Mouse (Mus musculus) mouse trophoblast stem cell (cell line): ENCODE results near the gene Casc3.

Experiments
- in situ Hi-C, 2 experiments: fragments of 300-500 bp; cut with MseI, MboI; formaldehyde crosslinking; loops; 2 replicates in 1 of 2; 3 replicates in 1 of 2; pipeline ENCODE4 v1.15.1; 2025

The Casc3 gene

DNA sequence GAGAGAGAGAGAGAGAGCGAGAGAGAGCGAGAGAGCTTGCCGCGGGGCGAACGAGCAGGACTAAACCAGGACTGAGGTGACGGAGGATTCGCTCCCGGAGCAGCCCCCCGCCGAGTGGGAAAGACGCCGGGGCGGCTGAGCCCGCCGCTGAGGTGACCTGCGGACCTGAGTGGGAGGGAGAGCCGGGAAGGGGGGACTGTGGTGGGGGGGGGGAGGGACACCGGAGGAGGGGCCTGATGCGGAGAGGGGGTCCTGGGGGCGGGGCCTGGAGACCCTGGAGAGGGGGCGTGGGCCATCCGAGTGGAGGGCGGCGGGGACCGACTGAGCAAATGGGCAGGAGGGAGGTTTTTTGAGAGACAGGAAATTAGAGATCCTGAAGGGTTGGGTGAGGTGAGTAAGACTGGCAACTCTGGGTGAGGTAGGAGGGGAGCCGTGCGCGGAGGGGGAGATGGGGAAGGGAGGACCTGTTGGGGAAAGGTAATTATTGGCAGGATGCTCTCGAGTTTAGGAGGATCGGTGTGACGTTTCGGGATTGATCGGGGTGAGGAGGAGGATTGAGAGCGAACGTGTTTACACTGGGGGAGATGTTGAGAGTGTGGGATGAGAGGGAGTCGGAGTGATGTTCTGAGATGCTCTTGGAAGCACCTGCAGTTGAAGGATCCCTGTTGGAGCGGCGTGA, 59.2 kb downstream of the Casc3 start:
- in situ Hi-C loops: no loop called here

DNA sequence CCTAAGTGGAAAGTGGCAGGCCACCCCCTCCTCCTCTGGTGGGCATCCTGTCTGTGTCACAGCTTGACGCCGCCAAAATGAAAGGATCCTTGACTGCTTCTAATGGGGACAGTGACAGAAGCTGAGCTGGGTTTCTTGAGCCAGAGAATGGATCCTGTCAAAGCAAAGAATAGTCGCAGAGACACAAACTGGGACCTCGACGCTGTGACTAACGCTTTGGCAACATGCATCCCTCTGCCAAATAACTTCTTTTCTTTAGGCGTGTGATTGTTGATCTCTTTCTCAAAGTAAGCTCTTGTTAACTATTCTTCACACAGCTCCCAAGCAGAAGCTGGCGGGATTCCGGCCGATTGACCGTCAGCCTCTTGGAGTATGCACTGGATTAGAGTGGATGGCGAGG, 62.6 kb downstream of the Casc3 start:
- in situ Hi-C loops: no loop called here

DNA sequence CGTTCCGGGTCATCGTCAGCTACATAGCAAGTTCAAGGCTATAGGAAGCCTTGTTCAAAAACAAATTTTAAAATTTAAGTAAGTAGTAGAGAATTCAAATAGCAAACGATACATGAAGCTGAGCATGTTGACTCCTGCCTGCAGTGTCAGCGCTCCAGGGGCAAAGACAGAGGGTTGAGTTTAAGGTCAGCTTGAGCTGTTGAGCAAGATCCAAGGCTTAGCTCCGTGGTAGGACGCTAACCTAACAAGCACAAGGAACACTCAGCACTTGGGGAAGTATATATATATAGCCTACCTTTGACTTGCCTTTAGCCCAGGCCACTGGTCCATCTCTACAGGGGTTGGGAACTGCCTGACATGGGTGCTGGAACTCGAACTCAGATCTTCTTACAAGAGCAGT, 65.2 kb downstream of the Casc3 start:
- in situ Hi-C loops: no loop called here

DNA sequence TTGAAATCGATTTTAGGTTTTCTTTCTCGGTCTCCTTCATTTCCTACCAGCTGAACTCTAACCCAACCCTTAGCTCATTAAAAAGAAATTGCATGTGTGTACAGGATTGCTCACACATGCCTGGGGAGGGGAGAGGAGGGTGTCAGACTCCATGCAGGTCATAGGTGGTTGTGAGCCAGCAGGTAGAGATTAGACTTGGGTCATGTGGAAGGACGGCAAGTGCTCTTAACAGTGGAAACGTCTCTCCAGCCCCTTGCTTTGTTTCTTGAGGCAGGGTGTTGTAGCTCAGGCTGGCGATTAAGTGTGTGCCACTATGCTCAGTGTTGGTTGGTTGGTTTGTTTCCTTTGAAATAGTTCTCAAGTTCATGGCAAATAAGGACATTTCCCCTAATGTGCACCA, 66.1 kb downstream of the Casc3 start:
- in situ Hi-C loops: no loop called here

DNA sequence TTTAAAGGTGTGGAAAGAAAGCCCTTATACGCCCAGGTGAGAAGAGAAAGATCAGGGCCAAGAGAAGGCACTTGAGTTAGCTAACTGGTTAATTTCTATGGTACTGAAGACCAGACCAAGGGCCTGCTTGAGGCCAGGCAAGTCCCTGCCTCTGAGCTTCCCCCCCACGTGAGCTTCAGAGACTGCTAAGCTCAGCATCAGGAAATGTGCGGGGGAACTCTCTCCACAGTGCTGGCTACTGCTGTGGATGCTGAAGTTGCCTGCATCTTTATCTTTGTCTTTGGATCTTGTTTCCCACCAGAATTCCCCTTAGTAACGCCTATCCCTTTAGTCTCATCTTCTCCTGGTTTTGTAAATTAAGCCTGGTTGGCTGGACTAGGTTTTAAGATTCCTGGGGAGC, 66.7 kb downstream of the Casc3 start:
- in situ Hi-C loops: no loop called here

DNA sequence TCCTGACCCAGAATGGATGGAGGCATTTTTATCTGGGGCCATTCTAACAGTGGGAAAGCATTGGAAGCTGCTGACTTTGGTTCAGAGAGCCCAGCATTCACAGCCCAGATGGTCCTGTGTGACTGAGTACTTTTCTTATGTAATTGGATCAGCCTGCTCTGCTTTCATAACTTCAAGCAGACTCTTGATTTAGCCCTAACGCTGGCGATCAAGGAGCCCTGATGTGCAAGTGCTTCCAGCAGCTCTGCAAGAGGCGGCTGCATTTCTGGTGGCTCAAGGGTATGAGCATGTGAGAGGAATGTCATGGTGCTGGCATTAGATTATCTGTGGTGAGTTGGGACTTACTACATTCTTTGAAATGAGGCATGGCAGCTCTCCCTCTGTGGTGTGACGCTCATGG, 67.3 kb downstream of the Casc3 start:
- in situ Hi-C loops: no loop called here

DNA sequence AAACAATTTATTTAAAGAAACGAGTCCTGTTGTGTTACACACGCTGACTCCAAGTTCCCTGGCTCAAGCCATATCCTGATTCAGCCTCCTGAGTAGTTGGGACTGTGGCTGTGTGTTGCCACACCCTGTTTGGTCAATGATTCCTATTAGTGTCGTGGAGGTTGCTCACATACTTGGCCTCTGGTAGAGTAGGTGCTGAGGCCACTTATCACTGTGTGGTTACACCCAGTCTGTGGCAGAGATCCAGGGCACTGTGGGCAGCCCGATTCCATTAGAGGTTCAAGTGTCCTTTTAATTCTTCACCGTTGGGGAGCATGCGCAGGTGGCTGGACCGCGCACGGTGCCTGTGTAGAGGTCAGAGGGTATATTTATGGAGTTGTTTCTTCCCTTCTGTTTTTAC, 69.2 kb downstream of the Casc3 start:
- in situ Hi-C loops: no loop called here

DNA sequence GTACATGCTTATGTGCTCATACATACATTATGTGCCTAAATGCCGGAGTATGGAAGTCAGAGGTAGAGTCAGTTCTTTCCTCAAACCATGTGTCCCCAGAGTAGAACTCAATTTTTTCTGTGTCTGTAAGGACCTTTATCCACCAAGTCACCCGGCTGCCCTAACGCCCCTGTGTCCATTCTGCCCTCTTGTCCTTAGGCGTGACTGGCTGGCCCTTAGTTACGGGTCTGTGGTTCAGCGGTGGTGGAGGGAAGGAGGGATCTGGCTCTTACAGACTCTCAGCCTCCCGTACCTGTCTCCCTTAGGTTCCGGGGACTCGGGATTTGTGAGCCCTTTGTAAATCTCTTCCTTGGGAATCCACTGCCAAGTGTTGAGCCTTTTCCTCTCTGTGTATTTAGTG, 72.3 kb downstream of the Casc3 start:
- in situ Hi-C loops: no loop called here
